Mouse (Mus musculus) lung, postnatal 0 days (tissue): Measurements from ENCODE around the gene Naa35. TPM values are rescaled to one million over a fixed set of nuclear protein-coding genes. Genes with fewer than 3 reads are reported as not detected.

Source experiments
- ATAC-seq: fragments of 200-750 bp; cut with Nextera tagmentation; 2 replicates; pipeline ENCODE4 v1.8.0; 2017; ENCODE audit warnings: moderate library complexity
- DNase-seq: peaks from one replicate; pipeline ENCODE4 v3.0.0-alpha.2; 2016; ENCODE audit warnings: low spot score
- H3K27ac ChIP-seq: fragments of 300-500 bp; sonication (generic); 2 replicates; pipeline ENCODE4 v1.5.1; 2014; ENCODE audit warnings: antibody characterized with exemption, mild to moderate bottlenecking, low read length, mixed read lengths
- H3K27me3 ChIP-seq: fragments of 300-500 bp; sonication (generic); replicated peaks from 2 replicates; pipeline ENCODE4 v1.6.1; 2014; ENCODE audit warnings: low read length, mixed read lengths; ENCODE audit not compliant: insufficient read depth
- H3K36me3 ChIP-seq: fragments of 300-500 bp; sonication (generic); 2 replicates; pipeline ENCODE4 v1.6.1; 2014; ENCODE audit warnings: low read length, mixed read lengths; ENCODE audit not compliant: insufficient read depth
- H3K4me1 ChIP-seq: fragments of 300-500 bp; sonication (generic); 2 replicates; pipeline ENCODE4 v1.6.1; 2014; ENCODE audit warnings: antibody characterized with exemption, low read depth, low read length, mixed read lengths; ENCODE audit not compliant: insufficient read depth
- H3K4me2 ChIP-seq: fragments of 300-500 bp; sonication (generic); replicated peaks from 2 replicates; pipeline ENCODE4 v1.6.1; 2014; ENCODE audit warnings: low read depth, mild to moderate bottlenecking, low read length, moderate library complexity, mixed read lengths
- H3K4me3 ChIP-seq: fragments of 300-500 bp; sonication (generic); 2 replicates; pipeline ENCODE4 v1.5.1; 2014; ENCODE audit warnings: low read depth, low read length
- H3K9ac ChIP-seq: fragments of 300-500 bp; sonication (generic); replicated peaks from 2 replicates; pipeline ENCODE4 v1.6.1; 2014; ENCODE audit warnings: low read depth, mild to moderate bottlenecking
- H3K9me3 ChIP-seq: fragments of 300-500 bp; sonication (generic); 2 replicates; pipeline ENCODE4 v1.6.1; 2016; ENCODE audit warnings: low read length, mixed read lengths
- CTCF ChIP-seq: IDR thresholded peaks from 2 replicates; pipeline ENCODE4 v1.5.1; 2016; ENCODE audit warnings: antibody characterized with exemption, mild to moderate bottlenecking
- EP300 ChIP-seq: IDR thresholded peaks from 2 replicates; pipeline ENCODE4 v1.6.1; 2016; ENCODE audit warnings: antibody characterized with exemption, mild to moderate bottlenecking, control low read depth
- WGBS: fragments of 180-500 bp; shearing (Covaris S2); extraction: QIAGEN DNeasy Blood & Tissue Kit; methylation state at CpG from one replicate; pipeline ENCODE4 v1.1.7; 2014; 5-methylcytosine and 5-hydroxymethylcytosine counted together
- polyA plus RNA-seq: library from polyadenylated mRNA; unstranded; fragments of >200 nt; fragmentation: Nextera tagmentation; extraction: Ambion mirVana; gene quantifications from 2 replicates; pipeline ENCODE4 v1.2.1, GENCODE M21; 2015

The Naa35 gene
- polyA plus RNA-seq, 1 experiment from 2014 or later, result 43.3 TPM

DNA sequence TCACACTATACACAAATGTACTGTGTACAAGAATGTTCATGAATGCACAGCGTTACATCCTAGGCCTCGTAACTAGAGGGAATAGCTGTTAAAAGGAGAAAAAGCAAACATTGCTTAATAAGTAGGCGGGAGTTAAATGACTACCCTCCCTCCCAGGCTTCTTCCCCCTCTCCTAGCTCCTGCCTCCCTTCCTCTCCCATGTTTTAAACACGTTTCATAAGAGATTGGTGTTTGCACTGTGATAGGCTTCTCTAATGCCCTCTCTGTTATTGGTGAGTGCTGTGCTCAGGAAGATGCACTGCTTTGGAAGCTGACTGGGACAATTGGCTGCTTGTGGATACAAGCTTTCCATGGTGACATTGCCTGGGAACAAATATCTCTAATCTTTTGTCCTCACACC lies 30.5 kb downstream of the Naa35 start:
- Histone ChIP-seq H3K4me1 (no peaks in the 10 kb centered on the region), H3K27ac (no peak overlapping the region), H3K4me3 (no peak overlapping the region), H3K9me3 (no peaks in the 10 kb centered on the region), H3K4me2 (no peak overlapping the region), H3K27me3 (no peaks in the 10 kb centered on the region), H3K36me3 (peaks cover 23% of the 10 kb centered on the region; the same call in 1 of the 2 replicates), H3K9ac (no peak overlapping the region)
- 44% methylated on average over 4 of the region's 4 CpGs for WGBS
- no peak for TF ChIP-seq CTCF
- TF ChIP-seq EP300, result no peak
- ATAC-seq (peak; percentile 47), DNase-seq (peak; percentile 41)

DNA sequence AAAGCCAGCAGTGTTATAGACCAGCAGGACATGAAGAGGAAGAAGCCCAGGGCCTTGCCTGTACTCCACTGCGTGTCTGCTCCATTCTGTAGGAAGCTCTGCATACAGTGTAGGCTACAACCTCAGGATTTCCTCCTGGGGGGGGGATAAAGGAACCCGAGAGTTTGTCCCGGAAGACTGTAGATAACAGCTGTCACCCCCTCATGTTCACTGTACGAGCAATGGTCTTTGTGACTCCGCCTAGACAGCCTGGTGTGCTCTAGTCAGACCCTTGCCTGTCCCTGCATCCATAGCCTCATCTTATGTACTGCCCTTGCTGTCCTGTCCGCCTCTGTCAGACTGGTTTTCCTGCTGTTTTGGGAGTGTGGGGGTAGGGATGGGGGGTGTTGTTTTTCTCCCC lies 33.4 kb downstream of the Naa35 start:
- no peak for TF ChIP-seq EP300
- TF ChIP-seq CTCF, result no peak
- H3K36me3 ChIP-seq, result peaks cover 34% of the 10 kb centered on the region
- no peak for DNase-seq
- no peak for ATAC-seq
- no peaks in the 10 kb centered on the region for H3K27me3 ChIP-seq
- no peak overlapping the region for H3K27ac ChIP-seq
- no peaks in the 10 kb centered on the region for H3K9me3 ChIP-seq
- no peak overlapping the region for H3K9ac ChIP-seq
- WGBS, result 76% methylated on average over 6 of the region's 6 CpGs
- H3K4me1 ChIP-seq, result no peaks in the 10 kb centered on the region
- no peak overlapping the region for H3K4me2 ChIP-seq
- H3K4me3 ChIP-seq, result no peak overlapping the region

DNA sequence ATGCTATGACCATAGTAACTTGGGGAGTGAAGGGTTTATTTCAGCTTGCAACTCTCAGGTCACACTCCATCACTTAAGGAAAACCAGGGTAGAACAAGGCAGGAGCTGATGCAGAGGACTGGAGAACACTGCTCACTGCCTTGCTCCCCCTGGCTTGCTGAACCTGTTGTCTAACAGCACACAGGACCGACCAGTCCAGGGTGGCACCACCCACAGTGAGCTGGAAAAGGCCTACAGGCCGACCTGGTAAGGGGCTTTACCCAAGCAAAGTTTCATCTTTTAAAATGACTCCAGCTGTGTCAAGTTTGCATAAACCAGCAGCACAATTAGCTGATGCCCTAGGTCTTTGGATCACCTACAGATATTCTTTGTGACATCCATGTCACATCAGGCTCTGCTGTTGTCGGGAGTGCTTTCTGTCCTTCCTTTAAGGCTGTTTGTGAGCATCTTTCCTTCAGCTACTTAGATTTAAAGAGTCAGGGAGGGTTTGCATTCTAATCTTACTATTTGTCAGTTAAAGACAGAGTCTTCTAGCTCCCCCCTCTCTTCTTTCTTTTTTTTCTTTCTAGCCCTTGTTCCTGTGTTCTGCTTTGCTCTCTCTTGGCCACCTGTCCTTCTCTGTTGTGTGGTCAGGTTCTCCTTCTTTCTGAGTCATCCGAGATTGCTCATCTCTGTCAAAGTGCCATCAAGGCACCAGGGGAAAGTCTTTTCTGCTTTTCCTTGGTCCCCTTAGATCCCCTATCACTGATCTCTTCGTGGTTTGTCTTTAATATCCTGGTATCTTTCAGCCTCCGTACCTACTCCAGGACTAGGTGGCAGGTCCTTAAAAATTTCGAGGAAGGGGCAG lies 36.8 kb downstream of the Naa35 start:
- H3K27ac ChIP-seq, result no peak overlapping the region
- no peaks in the 10 kb centered on the region for H3K27me3 ChIP-seq
- 89% methylated on average over 7 of the region's 7 CpGs for WGBS
- H3K9me3 ChIP-seq, result no peaks in the 10 kb centered on the region
- no peak for ATAC-seq
- no peak overlapping the region for H3K4me3 ChIP-seq
- TF ChIP-seq CTCF (no peak), EP300 (no peak)
- H3K9ac ChIP-seq, result no peak overlapping the region
- no peak for DNase-seq
- H3K4me2 ChIP-seq, result no peak overlapping the region
- peaks cover 53% of the 10 kb centered on the region for H3K36me3 ChIP-seq
- H3K4me1 ChIP-seq, result no peaks in the 10 kb centered on the region

DNA sequence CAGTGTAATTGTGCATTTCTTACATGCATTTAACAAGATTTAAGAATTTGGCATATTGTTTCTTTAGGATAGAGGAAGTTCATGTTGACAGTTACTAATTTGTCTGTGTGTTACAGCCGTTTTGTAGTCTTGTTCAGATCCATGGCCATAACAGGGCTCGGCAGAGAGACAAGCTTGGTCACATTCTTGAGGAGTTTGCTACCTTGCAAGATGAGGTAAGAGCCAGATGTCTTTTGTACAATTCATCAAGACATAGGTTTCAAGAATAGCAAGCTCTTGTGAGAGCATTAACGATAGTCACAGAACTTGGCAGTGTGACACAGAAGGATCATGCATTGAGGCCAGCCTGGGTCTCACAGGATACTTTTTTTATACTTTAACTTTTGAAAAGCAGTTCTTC lies 39.3 kb downstream of the Naa35 start:
- Histone ChIP-seq H3K9ac (no peak overlapping the region), H3K4me2 (no peak overlapping the region), H3K36me3 (peaks cover 53% of the 10 kb centered on the region), H3K9me3 (no peaks in the 10 kb centered on the region), H3K4me3 (no peak overlapping the region), H3K27ac (no peak overlapping the region), H3K4me1 (no peaks in the 10 kb centered on the region), H3K27me3 (no peaks in the 10 kb centered on the region)
- ATAC-seq (no peak), DNase-seq (no peak)
- TF ChIP-seq CTCF, result no peak
- WGBS, result 54% methylated on average over 3 of the region's 3 CpGs

DNA sequence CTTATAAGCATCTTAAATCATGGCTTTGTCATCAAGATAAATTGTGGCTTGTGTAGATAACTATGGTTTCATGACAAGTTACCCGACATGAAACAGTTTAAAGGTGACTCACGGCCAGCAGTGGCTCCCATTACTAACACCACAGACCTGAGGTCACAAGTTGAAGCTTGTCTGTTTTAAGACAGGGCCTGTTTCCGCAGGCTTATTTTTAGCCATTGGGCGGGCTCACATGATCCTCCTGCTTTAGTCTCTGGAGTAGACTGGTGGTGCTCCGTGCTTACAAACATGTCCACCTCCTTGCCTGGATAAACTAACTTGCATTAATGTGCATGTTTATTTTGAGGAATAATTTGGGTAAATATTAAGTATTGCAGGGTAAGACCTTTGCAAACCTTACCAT lies 39.8 kb downstream of the Naa35 start:
- no peak overlapping the region for H3K4me2 ChIP-seq
- TF ChIP-seq EP300 (no peak), CTCF (no peak)
- H3K4me1 ChIP-seq, result no peaks in the 10 kb centered on the region
- no peaks in the 10 kb centered on the region for H3K27me3 ChIP-seq
- H3K36me3 ChIP-seq, result peaks cover 56% of the 10 kb centered on the region
- no peak overlapping the region for H3K9ac ChIP-seq
- H3K4me3 ChIP-seq, result no peak overlapping the region
- WGBS, result 79% methylated on average over 5 of the region's 5 CpGs
- DNase-seq, result no peak
- no peaks in the 10 kb centered on the region for H3K9me3 ChIP-seq
- H3K27ac ChIP-seq, result no peak overlapping the region
- ATAC-seq, result no peak

DNA sequence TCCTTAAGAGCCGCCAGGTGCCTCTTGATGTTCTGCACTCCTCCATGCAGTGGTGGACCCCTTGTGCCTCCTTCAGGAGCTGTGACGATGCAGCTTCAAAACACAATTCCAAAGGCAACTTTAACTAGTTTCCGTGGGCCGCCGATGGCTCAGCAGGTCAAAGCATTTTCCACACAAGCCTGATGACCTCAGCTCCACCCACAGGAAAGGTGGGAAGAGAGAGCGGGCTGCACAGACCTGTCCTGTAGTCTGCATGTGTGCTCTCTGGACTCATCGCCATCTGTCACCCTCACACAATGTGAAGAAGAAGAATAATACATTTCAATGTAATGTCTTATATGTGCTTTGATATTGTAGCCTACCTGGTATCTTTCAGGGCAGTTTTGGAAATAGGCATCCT lies 41.7 kb downstream of the Naa35 start:
- no peak overlapping the region for H3K4me2 ChIP-seq
- no peaks in the 10 kb centered on the region for H3K27me3 ChIP-seq
- H3K9me3 ChIP-seq, result no peaks in the 10 kb centered on the region
- TF ChIP-seq EP300 (no peak), CTCF (no peak)
- no peaks in the 10 kb centered on the region for H3K4me1 ChIP-seq
- ATAC-seq (no peak), DNase-seq (no peak)
- H3K4me3 ChIP-seq, result no peak overlapping the region
- H3K27ac ChIP-seq, result no peak overlapping the region
- peaks cover 53% of the 10 kb centered on the region for H3K36me3 ChIP-seq
- WGBS, result 92% methylated on average over 7 of the region's 7 CpGs
- no peak overlapping the region for H3K9ac ChIP-seq
